Mouse (Mus musculus) central nervous system, embryonic 14 days (tissue): ENCODE data around the gene Gm11983. TPM values are rescaled to one million over a fixed set of nuclear protein-coding genes. Genes with fewer than 3 reads are reported as not detected.

Experiments
- polyA plus RNA-seq: library from polyadenylated mRNA; depleted of rRNA; stranded (reverse); fragments of >200 nt; gene quantifications from 2 replicates; pipeline ENCODE4 v1.2.3, GENCODE M21; 2012; rRNA removed

The Gm11983 gene
- not detected in 2 replicates for polyA plus RNA-seq

GRCm38 (mm10) chr11:6837554-6837953, at the start of gene Gm11983:
Gene Gm11983, minus strand, starts transcription at chr11:6837654.

Other genes starting within 250 kb of the Gm11983 start
- gene Nacad, start 231.6 kb downstream of the Gm11983 start, polyA plus RNA-seq = 103 and 117 TPM in 2 replicates
- gene Tbrg4, start 211.6 kb downstream of the Gm11983 start, polyA plus RNA-seq = 84.3 and 90.4 TPM in 2 replicates
- gene Wap, start 199.0 kb downstream of the Gm11983 start, polyA plus RNA-seq = not detected in 2 replicates
- 7.4 and 14.0 TPM in 2 replicates for gene Ramp3, start 179.1 kb downstream of the Gm11983 start, polyA plus RNA-seq
- gene Adcy1, start 225.8 kb upstream of the Gm11983 start, polyA plus RNA-seq = 13.9 and 14.7 TPM in 2 replicates